Mouse (Mus musculus): ENCODE results near the gene Efcab10.

Gene Efcab10

GRCm38 (mm10) chr12:33427726-33428125 lies 33.1 kb downstream of the Efcab10 start:
- no peak for DNase-seq (ENCODE audit: low spot score in 2 of 2)

GRCm38 (mm10) chr12:33429387-33430160 lies 34.9 kb downstream of the Efcab10 start, which contains the start of gene Twistnb:
TSS of gene Twistnb (plus strand) at chr12:33429635.
- peak; percentile 99 to 100 for DNase-seq (ENCODE audit: low spot score in 2 of 2)

- no peak for DNase-seq (ENCODE audit: low spot score in 2 of 2)
Measured at GRCm38 (mm10) chr12:33433812-33434211, 39.2 kb downstream of the Efcab10 start.

- DNase-seq (ENCODE audit: low spot score in 2 of 2): no peak
Measured at GRCm38 (mm10) chr12:33434758-33435157, 40.1 kb downstream of the Efcab10 start.

All from right cerebral cortex, adult 2 months (tissue).